Mouse (Mus musculus): ENCODE data around the gene Bcam. TPM values are rescaled to one million over a fixed set of nuclear protein-coding genes. Genes with fewer than 3 reads are reported as not detected.

The Bcam gene
- total and polyA plus RNA-seq, 3 experiments = 2.6 to 8.1 TPM; not detected in 1

GRCm38 (mm10) chr7:19781741-19782140, 10.9 kb upstream of the Bcam start:
- Histone ChIP-seq H3K9ac (ENCODE audit: control insufficient read depth, low read depth, low read length, poor library complexity, severe bottlenecking) (no peak overlapping the region), H3K27me3 (ENCODE audit: control insufficient read depth in 1 of 2, insufficient read depth in 2 of 2, low read length in 2 of 2) (no peaks in the 10 kb centered on the region), H3K27ac (ENCODE audit: control insufficient read depth, low read depth, low read length) (no peak overlapping the region), H3K4me3 (ENCODE audit: control insufficient read depth in 1 of 2, insufficient read depth in 1 of 2, low read depth in 2 of 2, low read length in 2 of 2) (no peak overlapping the region), H3K36me3 (ENCODE audit: control insufficient read depth in 1 of 2, insufficient read depth in 2 of 2, low read length in 2 of 2) (no peaks in the 10 kb centered on the region), H3K9me3 (replicated peaks; ENCODE audit: insufficient read depth, low read length) (no peaks in the 10 kb centered on the region), H3K79me2 (ENCODE audit: control insufficient read depth, insufficient read depth, low read length, poor library complexity) (no peaks in the 10 kb centered on the region), H3K4me1 (ENCODE audit: control insufficient read depth in 1 of 2, insufficient read depth in 2 of 2, low read length in 2 of 2) (no peaks in the 10 kb centered on the region)
- TF ChIP-seq CHD1 (IDR thresholded peaks at IDR 0.05; ENCODE audit: low read depth, low read length) = no peak
- TF ChIP-seq NRF1 (IDR thresholded peaks at IDR 0.05; ENCODE audit: insufficient read depth, low read depth, low read length, poor library complexity, severe bottlenecking) = no peak
- no peak for TF ChIP-seq RAD21 (IDR thresholded peaks at IDR 0.05; ENCODE audit: low read depth, low read length)
- TF ChIP-seq ZKSCAN1 (IDR thresholded peaks at IDR 0.05; ENCODE audit: low read depth, low read length) = no peak
- no peak for TF ChIP-seq CTCF (IDR thresholded peaks at IDR 0.05 in 2 of 3, conservative IDR thresholded peaks at IDR 0.05 in 1 of 3; ENCODE audit: control insufficient read depth in 1 of 3, insufficient read depth in 1 of 3, low read depth in 2 of 3, low read length in 3 of 3, poor library complexity in 1 of 3, severe bottlenecking in 1 of 3)
- TF ChIP-seq TCF12 (IDR thresholded peaks at IDR 0.05; ENCODE audit: low read depth, low read length) = no peak
- no peak for TF ChIP-seq JUND (IDR thresholded peaks at IDR 0.05; ENCODE audit: low read depth, low read length)
- TF ChIP-seq MXI1 (IDR thresholded peaks at IDR 0.05; ENCODE audit: low read depth, low read length) = no peak
- no peak for TF ChIP-seq ZC3H11A (IDR thresholded peaks at IDR 0.05; ENCODE audit: low read depth, low read length)
- no peak for TF ChIP-seq MAX (IDR thresholded peaks at IDR 0.05; ENCODE audit: low read length)
- TF ChIP-seq GABPA (IDR thresholded peaks at IDR 0.05; ENCODE audit: low read depth, low read length) = no peak
- no peak for TF ChIP-seq ELF1 (IDR thresholded peaks at IDR 0.05; ENCODE audit: low read depth, low read length)
- no peak for TF ChIP-seq TBP (IDR thresholded peaks at IDR 0.05; ENCODE audit: low read depth, low read length)
- TF ChIP-seq EP300 (IDR thresholded peaks at IDR 0.05; ENCODE audit: low read depth in 1 of 2, low read length in 2 of 2) = no peak
- no peak for TF ChIP-seq NELFE (IDR thresholded peaks at IDR 0.05; ENCODE audit: low read depth, low read length)
- TF ChIP-seq ZMIZ1 (IDR thresholded peaks at IDR 0.05; ENCODE audit: low read depth, low read length) = no peak
- no peak for TF ChIP-seq SMC3 (IDR thresholded peaks at IDR 0.05; ENCODE audit: low read depth, low read length)
- no peak for DNase-seq (ENCODE audit: low read depth, low spot score)

DNA sequence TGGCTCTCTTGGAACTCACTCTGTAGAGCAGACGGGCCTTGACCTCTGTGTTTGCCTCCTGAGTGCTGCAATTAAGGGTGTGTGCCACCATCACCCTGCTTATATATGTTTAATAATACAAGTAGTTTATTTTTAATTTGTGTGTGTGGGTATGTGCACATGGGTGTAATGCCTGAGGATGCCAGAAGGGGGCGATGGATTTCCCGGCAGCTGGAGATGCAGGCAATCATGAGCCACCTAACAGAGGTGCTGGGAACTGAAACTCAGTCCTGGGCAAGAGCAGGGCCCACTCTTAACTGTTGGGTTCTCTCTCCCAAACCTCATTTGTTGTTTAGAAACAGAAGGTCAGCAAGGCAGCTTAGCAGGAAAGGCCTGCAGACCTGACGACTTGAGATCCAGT, 9.1 kb upstream of the Bcam start:
- H3K79me2 ChIP-seq (ENCODE audit: control insufficient read depth, insufficient read depth, low read length, poor library complexity) = no peaks in the 10 kb centered on the region
- no peaks in the 10 kb centered on the region for H3K9me3 ChIP-seq (replicated peaks; ENCODE audit: insufficient read depth, low read length)

More for the DNA sequence above, 9.1 kb upstream of the Bcam start:
- Histone ChIP-seq H3K27me3 (ENCODE audit: control insufficient read depth in 1 of 2, insufficient read depth in 2 of 2, low read length in 2 of 2) (no peaks in the 10 kb centered on the region), H3K4me3 (ENCODE audit: control insufficient read depth in 1 of 2, insufficient read depth in 1 of 2, low read depth in 2 of 2, low read length in 2 of 2) (no peak overlapping the region), H3K27ac (ENCODE audit: control insufficient read depth, low read depth, low read length) (no peak overlapping the region), H3K9ac (ENCODE audit: control insufficient read depth, low read depth, low read length, poor library complexity, severe bottlenecking) (no peak overlapping the region), H3K36me3 (ENCODE audit: control insufficient read depth in 1 of 2, insufficient read depth in 2 of 2, low read length in 2 of 2) (no peaks in the 10 kb centered on the region), H3K4me1 (ENCODE audit: control insufficient read depth in 1 of 2, insufficient read depth in 2 of 2, low read length in 2 of 2) (no peaks in the 10 kb centered on the region)
- peak; percentile 45 for DNase-seq (ENCODE audit: low read depth, low spot score)
- no peak for TF ChIP-seq USF1 (IDR thresholded peaks at IDR 0.05; ENCODE audit: low read depth, low read length)
- TF ChIP-seq CTCF (IDR thresholded peaks at IDR 0.05 in 2 of 3, conservative IDR thresholded peaks at IDR 0.05 in 1 of 3; ENCODE audit: control insufficient read depth in 1 of 3, insufficient read depth in 1 of 3, low read depth in 2 of 3, low read length in 3 of 3, poor library complexity in 1 of 3, severe bottlenecking in 1 of 3) = peak; percentile 35 to 49 (median 42); a peak in 5 of 6 replicates
